Mouse (Mus musculus) stomach, embryonic 15.5 days (tissue): ENCODE measurements around the gene Armt1. TPM values are rescaled to one million over a fixed set of nuclear protein-coding genes. Genes with fewer than 3 reads are reported as not detected.

Source experiments
- ATAC-seq: fragments of 200-750 bp; cut with Nextera tagmentation; 2 replicates; pipeline ENCODE4 v1.8.0; 2017; ENCODE audit warnings: low read depth, moderate number of reproducible peaks, moderate TSS enrichment; ENCODE audit not compliant: insufficient read depth, low FRiP score
- H3K27ac ChIP-seq: fragments of 300-500 bp; sonication (generic); 2 replicates; pipeline ENCODE4 v1.5.1; 2015; ENCODE audit warnings: mild to moderate bottlenecking, inconsistent platforms
- H3K27me3 ChIP-seq: fragments of 300-500 bp; sonication (generic); replicated peaks from 2 replicates; pipeline ENCODE4 v1.6.1; 2015; ENCODE audit warnings: inconsistent platforms
- H3K36me3 ChIP-seq: fragments of 300-500 bp; sonication (generic); 2 replicates; pipeline ENCODE4 v1.6.1; 2015; ENCODE audit warnings: inconsistent platforms
- H3K4me1 ChIP-seq: fragments of 300-500 bp; sonication (generic); 2 replicates; pipeline ENCODE4 v1.6.1; 2015; ENCODE audit warnings: inconsistent platforms
- H3K4me2 ChIP-seq: fragments of 300-500 bp; sonication (generic); 2 replicates; pipeline ENCODE4 v1.6.1; 2015; ENCODE audit warnings: mild to moderate bottlenecking, inconsistent platforms
- H3K4me3 ChIP-seq: fragments of 300-500 bp; sonication (generic); replicated peaks from 2 replicates; pipeline ENCODE4 v1.5.1; 2015; ENCODE audit warnings: inconsistent platforms
- H3K9ac ChIP-seq: fragments of 300-500 bp; sonication (generic); 2 replicates; pipeline ENCODE4 v1.6.1; 2015; ENCODE audit warnings: inconsistent platforms
- H3K9me3 ChIP-seq: fragments of 300-500 bp; sonication (generic); 2 replicates; pipeline ENCODE4 v1.6.1; 2016; ENCODE audit warnings: inconsistent platforms
- WGBS: fragments of 180-500 bp; shearing (Covaris S2); methylation state at CpG from one replicate; pipeline ENCODE4 v1.1.7; 2015; 5-methylcytosine and 5-hydroxymethylcytosine counted together
- polyA plus RNA-seq: library from polyadenylated mRNA; unstranded; fragments of >200 nt; fragmentation: Nextera tagmentation; extraction: Ambion mirVana; gene quantifications from 2 replicates; pipeline ENCODE4 v1.2.1, GENCODE M21; 2015

Armt1 gene
- polyA plus RNA-seq, 1 experiment from 2014 or later, result 17.4 TPM

DNA sequence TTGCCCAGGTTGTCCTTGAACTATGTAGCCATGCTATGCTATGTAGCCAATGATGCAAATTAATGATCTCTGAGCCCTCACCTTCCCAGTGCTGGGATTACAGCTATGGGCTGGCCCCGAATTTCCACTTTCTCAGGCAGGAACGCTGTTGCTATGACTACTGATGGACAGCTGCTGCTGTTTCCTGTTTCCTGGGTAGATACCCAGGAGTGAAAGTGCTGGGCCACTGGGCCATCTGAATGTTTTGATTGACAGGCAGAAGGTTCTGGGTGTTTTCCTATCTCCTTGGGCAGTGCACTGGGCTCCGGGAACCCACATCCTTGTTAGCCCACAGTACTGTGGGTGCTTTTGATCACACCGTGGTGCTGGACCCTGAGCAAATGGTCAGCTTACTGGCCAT lies 24.1 kb downstream of the Armt1 start:
- H3K27me3 ChIP-seq, result no peaks in the 10 kb centered on the region
- H3K27ac ChIP-seq, result no peak overlapping the region
- H3K9ac ChIP-seq, result no peak overlapping the region
- H3K9me3 ChIP-seq, result no peaks in the 10 kb centered on the region
- no peak overlapping the region for H3K4me2 ChIP-seq
- 76% methylated on average over 4 of the region's 4 CpGs for WGBS
- no peaks in the 10 kb centered on the region for H3K4me1 ChIP-seq
- ATAC-seq, result no peak
- H3K4me3 ChIP-seq, result no peak overlapping the region
- 0 out of 2 replicates have a peak, but pooled peaks cover 8% of the 10 kb centered on the region for H3K36me3 ChIP-seq

- H3K4me3 ChIP-seq, result no peak overlapping the region
- 86% methylated on average over 2 of the region's 2 CpGs for WGBS
- no peaks in the 10 kb centered on the region for H3K9me3 ChIP-seq
- no peak overlapping the region for H3K9ac ChIP-seq
- H3K4me1 ChIP-seq, result no peaks in the 10 kb centered on the region
- no peaks in the 10 kb centered on the region for H3K27me3 ChIP-seq
- H3K27ac ChIP-seq, result no peak overlapping the region
- H3K36me3 ChIP-seq, result 0 out of 2 replicates have a peak, but pooled peaks cover under 1% of the 10 kb centered on the region
- ATAC-seq, result no peak
- no peak overlapping the region for H3K4me2 ChIP-seq
Observed at GRCm38 (mm10) chr10:4460201-4460600, 27.9 kb downstream of the Armt1 start.

- Histone ChIP-seq H3K4me2 (no peak overlapping the region), H3K9ac (no peak overlapping the region), H3K4me1 (no peaks in the 10 kb centered on the region), H3K9me3 (no peaks in the 10 kb centered on the region), H3K36me3 (no peaks in the 10 kb centered on the region), H3K4me3 (no peak overlapping the region), H3K27me3 (no peaks in the 10 kb centered on the region), H3K27ac (no peak overlapping the region)
- ATAC-seq, result no peak
- WGBS, result 69% methylated on average over 7 of the region's 7 CpGs
Observed at GRCm38 (mm10) chr10:4465799-4466198, 33.5 kb downstream of the Armt1 start.

DNA sequence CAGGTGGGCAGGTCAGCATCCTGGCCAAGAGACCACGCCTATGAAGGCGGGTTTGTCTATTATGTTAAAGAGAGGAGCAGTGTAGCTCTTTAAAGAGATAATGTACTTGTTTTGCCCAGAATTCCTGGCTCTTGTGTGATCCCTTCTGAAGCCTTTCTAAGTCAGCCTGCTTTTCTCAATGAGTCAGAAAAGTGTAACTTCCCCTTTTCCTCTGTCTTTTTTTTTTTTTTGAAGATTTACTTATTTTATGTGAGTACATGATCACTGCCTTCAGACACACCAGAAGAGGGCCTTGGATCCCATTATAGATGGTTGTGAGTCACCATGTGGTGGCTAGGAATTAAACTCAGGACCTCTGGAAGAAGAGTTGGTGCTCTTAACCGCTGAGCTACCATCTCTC lies 37.1 kb downstream of the Armt1 start:
- H3K4me2 ChIP-seq, result no peak overlapping the region
- 77% methylated on average over 3 of the region's 3 CpGs for WGBS
- H3K36me3 ChIP-seq, result no peaks in the 10 kb centered on the region
- no peaks in the 10 kb centered on the region for H3K9me3 ChIP-seq
- no peak overlapping the region for H3K9ac ChIP-seq
- H3K27ac ChIP-seq, result no peak overlapping the region
- no peaks in the 10 kb centered on the region for H3K27me3 ChIP-seq
- ATAC-seq, result no peak
- no peak overlapping the region for H3K4me3 ChIP-seq
- no peaks in the 10 kb centered on the region for H3K4me1 ChIP-seq

- no peak overlapping the region; the same call in 1 of the 2 replicates for H3K4me2 ChIP-seq
- no peaks in the 10 kb centered on the region for H3K27me3 ChIP-seq
- no peaks in the 10 kb centered on the region for H3K4me1 ChIP-seq
- H3K4me3 ChIP-seq, result no peak overlapping the region
- H3K27ac ChIP-seq, result 0 out of 2 replicates have a peak overlapping the region, but pooled peaks have one; percentile 9
- no peaks in the 10 kb centered on the region for H3K36me3 ChIP-seq
- peak; percentile 50; the same call in 1 of the 2 replicates for ATAC-seq
- 54% methylated on average over 11 of the region's 11 CpGs for WGBS
- no peak overlapping the region for H3K9ac ChIP-seq
- no peaks in the 10 kb centered on the region for H3K9me3 ChIP-seq
Observed at GRCm38 (mm10) chr10:4473591-4473993, 41.3 kb downstream of the Armt1 start.

DNA sequence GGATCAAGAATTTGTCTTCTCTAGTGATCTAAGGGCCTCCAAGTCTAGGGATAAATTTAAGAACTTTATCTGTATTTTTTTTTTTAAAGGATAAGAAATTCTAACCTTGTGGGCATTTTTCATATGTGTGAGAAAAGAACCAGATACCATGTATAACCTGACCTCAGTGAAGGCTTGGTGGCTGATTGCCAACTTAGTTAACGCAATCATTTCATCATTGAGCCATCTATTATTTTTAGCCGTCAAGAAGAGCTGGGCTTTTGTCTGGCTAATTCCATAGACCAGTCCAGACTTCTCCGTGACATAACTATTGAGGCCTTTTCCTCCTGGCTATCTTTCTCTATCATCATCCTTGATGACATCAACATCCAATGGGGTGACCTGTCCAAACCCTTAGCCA lies 43.2 kb downstream of the Armt1 start:
- H3K9ac ChIP-seq, result no peak overlapping the region
- no peak overlapping the region for H3K4me3 ChIP-seq
- H3K4me1 ChIP-seq, result no peaks in the 10 kb centered on the region
- H3K27ac ChIP-seq, result no peak overlapping the region
- 67% methylated on average over 3 of the region's 3 CpGs for WGBS
- no peak overlapping the region for H3K4me2 ChIP-seq
- no peaks in the 10 kb centered on the region for H3K36me3 ChIP-seq
- no peaks in the 10 kb centered on the region for H3K9me3 ChIP-seq
- no peaks in the 10 kb centered on the region for H3K27me3 ChIP-seq
- no peak for ATAC-seq

- Histone ChIP-seq H3K27me3 (no peaks in the 10 kb centered on the region), H3K9me3 (no peaks in the 10 kb centered on the region), H3K9ac (no peak overlapping the region), H3K27ac (no peak overlapping the region), H3K4me3 (no peak overlapping the region), H3K36me3 (no peaks in the 10 kb centered on the region), H3K4me2 (no peak overlapping the region), H3K4me1 (no peaks in the 10 kb centered on the region)
- ATAC-seq, result no peak
- 85% methylated on average over 5 of the region's 5 CpGs for WGBS
Observed at GRCm38 (mm10) chr10:4476604-4477003, 44.3 kb downstream of the Armt1 start.

DNA sequence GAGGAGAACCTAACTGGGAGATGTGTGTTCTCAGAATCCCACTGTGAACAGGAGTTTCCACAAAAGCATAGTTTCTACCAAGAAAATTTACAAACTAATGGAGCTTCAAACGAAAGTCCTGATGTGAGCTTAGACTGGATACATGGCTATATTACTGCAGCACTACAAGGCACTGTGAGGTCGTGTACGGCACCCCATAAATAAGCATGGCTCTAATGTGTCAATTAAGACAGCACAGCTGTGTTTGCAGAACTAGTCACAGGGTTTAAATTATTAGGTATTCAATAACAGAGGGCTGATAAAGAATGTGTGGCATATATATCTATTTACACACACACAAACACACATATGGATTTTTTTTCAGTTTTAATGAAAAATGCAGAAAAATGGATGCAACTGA lies 48.7 kb downstream of the Armt1 start:
- ATAC-seq, result no peak
- Histone ChIP-seq H3K9ac (no peak overlapping the region), H3K36me3 (no peaks in the 10 kb centered on the region), H3K4me3 (no peak overlapping the region), H3K9me3 (no peaks in the 10 kb centered on the region), H3K4me1 (0 out of 2 replicates have a peak, but pooled peaks cover 4% of the 10 kb centered on the region), H3K4me2 (no peak overlapping the region), H3K27me3 (no peaks in the 10 kb centered on the region), H3K27ac (no peak overlapping the region)
- 44% methylated on average over 3 of the region's 3 CpGs for WGBS

DNA sequence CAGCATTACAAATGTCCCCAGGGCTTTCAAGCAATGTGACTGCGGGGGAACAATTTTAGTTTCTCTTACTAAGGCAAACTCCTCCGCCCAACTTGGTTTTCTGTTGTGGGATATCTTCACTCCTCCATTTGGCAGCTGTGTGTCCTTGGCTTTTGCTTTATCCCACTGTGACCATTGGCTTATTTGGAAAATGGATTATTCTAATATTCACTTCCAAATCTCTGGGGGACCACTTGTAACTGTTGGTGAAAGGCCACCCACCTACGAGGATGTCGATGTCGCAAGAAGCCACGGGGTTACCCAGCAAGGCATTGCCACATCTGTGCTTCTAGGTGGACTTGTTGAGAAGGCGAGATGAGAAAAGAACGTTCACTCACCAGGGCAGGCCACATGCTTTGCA lies 49.4 kb downstream of the Armt1 start:
- H3K4me2 ChIP-seq, result no peak overlapping the region
- no peak overlapping the region for H3K27ac ChIP-seq
- no peak overlapping the region for H3K4me3 ChIP-seq
- no peak overlapping the region for H3K9ac ChIP-seq
- H3K9me3 ChIP-seq, result no peaks in the 10 kb centered on the region
- no peaks in the 10 kb centered on the region for H3K36me3 ChIP-seq
- H3K4me1 ChIP-seq, result 0 out of 2 replicates have a peak, but pooled peaks cover 4% of the 10 kb centered on the region
- WGBS, result 79% methylated on average over 8 of the region's 8 CpGs
- no peak for ATAC-seq
- no peaks in the 10 kb centered on the region for H3K27me3 ChIP-seq

GRCm38 (mm10) chr10:4482355-4482754 lies 50.1 kb downstream of the Armt1 start, which contains the start of gene Ccdc170:
Gene Ccdc170, plus strand, starts transcription at chr10:4482502.
- WGBS, result 47% methylated on average over 11 of the region's 11 CpGs
- ATAC-seq, result no peak
- no peak within 1 kb of the TSS for H3K4me2 ChIP-seq

DNA sequence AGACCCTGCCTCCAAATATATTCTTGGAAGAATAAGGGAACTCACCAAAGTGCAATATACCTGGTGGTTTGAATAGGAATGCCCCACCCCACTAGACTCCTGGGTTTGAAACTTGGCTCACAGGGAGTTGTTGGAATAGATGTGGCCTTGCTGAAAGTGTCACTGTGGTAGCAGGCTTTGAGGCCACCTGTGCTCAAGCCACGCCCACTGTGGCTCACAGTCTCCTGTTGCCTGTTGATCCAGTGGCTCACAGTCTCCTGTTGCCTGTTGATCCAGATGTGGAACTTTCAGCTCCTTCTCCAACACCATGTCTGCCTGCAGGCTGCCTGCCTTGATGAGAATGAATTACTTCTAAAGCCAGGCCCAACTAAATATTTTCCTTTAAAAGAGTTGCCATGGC lies 51.6 kb downstream of the Armt1 start:
- Histone ChIP-seq H3K9me3 (no peaks in the 10 kb centered on the region), H3K9ac (no peak overlapping the region), H3K4me1 (0 out of 2 replicates have a peak, but pooled peaks cover 4% of the 10 kb centered on the region), H3K4me2 (no peak overlapping the region), H3K27ac (no peak overlapping the region), H3K36me3 (no peaks in the 10 kb centered on the region), H3K4me3 (no peak overlapping the region), H3K27me3 (no peaks in the 10 kb centered on the region)
- ATAC-seq, result no peak
- 86% methylated on average over 1 of the region's 1 CpGs for WGBS

More at GRCm38 (mm10) chr10:4482355-4482754, 50.1 kb downstream of the Armt1 start, which contains the start of gene Ccdc170:
- 0 out of 2 replicates have a peak, but pooled peaks cover 4% of the 10 kb centered on the region for H3K4me1 ChIP-seq
- no peaks in the 10 kb centered on the region for H3K27me3 ChIP-seq
- H3K9ac ChIP-seq, result no peak within 1 kb of the TSS
- H3K27ac ChIP-seq, result no peak within 1 kb of the TSS
- no peaks in the 10 kb centered on the region for H3K36me3 ChIP-seq
- H3K4me3 ChIP-seq, result no peak within 1 kb of the TSS
- H3K9me3 ChIP-seq, result no peaks in the 10 kb centered on the region

GRCm38 (mm10) chr10:4484986-4485385 lies 52.7 kb downstream of the Armt1 start:
- 79% methylated on average over 9 of the region's 9 CpGs for WGBS
- 0 out of 2 replicates have a peak, but pooled peaks cover 4% of the 10 kb centered on the region for H3K4me1 ChIP-seq
- H3K27ac ChIP-seq, result no peak overlapping the region
- H3K27me3 ChIP-seq, result no peaks in the 10 kb centered on the region
- no peak overlapping the region for H3K4me2 ChIP-seq
- no peak overlapping the region for H3K4me3 ChIP-seq
- H3K9me3 ChIP-seq, result no peaks in the 10 kb centered on the region
- no peaks in the 10 kb centered on the region for H3K36me3 ChIP-seq
- H3K9ac ChIP-seq, result no peak overlapping the region
- ATAC-seq, result no peak

- no peaks in the 10 kb centered on the region for H3K36me3 ChIP-seq
- no peak overlapping the region for H3K9ac ChIP-seq
- H3K4me3 ChIP-seq, result no peak overlapping the region
- 79% methylated on average over 5 of the region's 5 CpGs for WGBS
- H3K4me2 ChIP-seq, result no peak overlapping the region
- no peak overlapping the region for H3K27ac ChIP-seq
- H3K4me1 ChIP-seq, result no peaks in the 10 kb centered on the region
- H3K9me3 ChIP-seq, result no peaks in the 10 kb centered on the region
- H3K27me3 ChIP-seq, result no peaks in the 10 kb centered on the region
- ATAC-seq, result no peak
Observed at GRCm38 (mm10) chr10:4489865-4490264, 57.6 kb downstream of the Armt1 start.
